Mouse (Mus musculus) thymus, postnatal 4 days (tissue): ENCODE measurements around the gene F12.
A peak's percentile ranks its signal among the peaks of the same experiment; 100 is the strongest.

Source experiments
- DNase-seq: peaks from one replicate; pipeline ENCODE4 v3.0.0; 2021

Gene F12

GRCm38 (mm10) chr13:55370234-55370633, 56.4 kb downstream of the F12 start:
- DNase-seq: no peak

GRCm38 (mm10) chr13:55369531-55370114, 57.0 kb downstream of the F12 start, which contains the start of gene Rgs14:
Gene Rgs14 (plus strand): TSS chr13:55369732.
- peak; percentile 84 for DNase-seq

GRCm38 (mm10) chr13:55368401-55368800, 58.2 kb downstream of the F12 start:
- peak; percentile 48 for DNase-seq
